Mouse (Mus musculus) central nervous system, embryonic 11.5 days (tissue): ENCODE measurements around the gene Olfr1029. TPM values are rescaled to one million over a fixed set of nuclear protein-coding genes. Genes with fewer than 3 reads are reported as not detected.

Experiments used
- polyA plus RNA-seq: library from polyadenylated mRNA; depleted of rRNA; stranded (reverse); fragments of >200 nt; gene quantifications from 2 replicates; pipeline ENCODE4 v1.2.3, GENCODE M21; 2012; rRNA removed

The Olfr1029 gene
- polyA plus RNA-seq = not detected in 2 replicates

GRCm38 (mm10) chr2:85973595-85973994 lies at the start of gene Olfr1029:
Gene Olfr1029, plus strand, starts transcription at chr2:85973895.

GRCm38 (mm10) chr2:85950137-85950536 lies 23.6 kb upstream of the Olfr1029 start, which contains the start of gene Olfr1028:
Gene Olfr1028, plus strand, starts transcription at chr2:85950437.

GRCm38 (mm10) chr2:85978976-85979375 lies 5.3 kb downstream of the Olfr1029 start, which contains the start of gene Olfr1030:
Gene Olfr1030, plus strand, starts transcription at chr2:85979276.

GRCm38 (mm10) chr2:85990004-85990403 lies 16.3 kb downstream of the Olfr1029 start, which contains the start of gene Olfr1031:
Gene Olfr1031, plus strand, starts transcription at chr2:85990304.

GRCm38 (mm10) chr2:86005240-86005639 lies 31.5 kb downstream of the Olfr1029 start, which contains the start of gene Olfr1032:
Gene Olfr1032, plus strand, starts transcription at chr2:86005540.

GRCm38 (mm10) chr2:86020406-86020805 lies 46.7 kb downstream of the Olfr1029 start, which contains the start of gene Olfr1033:
Gene Olfr1033, plus strand, starts transcription at chr2:86020633.

Other genes with a start within 250 kb of the Olfr1029 start
- gene Olfr1012, start 211.1 kb upstream of the Olfr1029 start, polyA plus RNA-seq = not detected in 2 replicates
- not detected in 2 replicates for gene Olfr1013, start 206.8 kb upstream of the Olfr1029 start, polyA plus RNA-seq
- not detected in 2 replicates for gene Olfr1014, start 201.2 kb upstream of the Olfr1029 start, polyA plus RNA-seq
- not detected in 2 replicates for gene Olfr1015, start 191.9 kb upstream of the Olfr1029 start, polyA plus RNA-seq
- not detected in 2 replicates for gene Olfr1016, start 171.4 kb upstream of the Olfr1029 start, polyA plus RNA-seq
- gene Olfr1018, start 155.4 kb upstream of the Olfr1029 start, polyA plus RNA-seq = not detected in 2 replicates
- gene Olfr1019, start 128.4 kb upstream of the Olfr1029 start, polyA plus RNA-seq = not detected in 2 replicates
- not detected in 2 replicates for gene Olfr1020, start 126.9 kb upstream of the Olfr1029 start, polyA plus RNA-seq
- gene Olfr1022, start 105.3 kb upstream of the Olfr1029 start, polyA plus RNA-seq = not detected in 2 replicates
- not detected in 2 replicates for gene Olfr1023, start 88.3 kb upstream of the Olfr1029 start, polyA plus RNA-seq
- not detected in 2 replicates for gene Olfr1024, start 68.8 kb upstream of the Olfr1029 start, polyA plus RNA-seq
- gene Olfr1025-ps1, start 58.7 kb upstream of the Olfr1029 start, polyA plus RNA-seq = not detected in 2 replicates
- not detected in 2 replicates for gene Olfr1026, start 52.3 kb upstream of the Olfr1029 start, polyA plus RNA-seq
- not detected in 2 replicates for gene Olfr1028, start 23.5 kb upstream of the Olfr1029 start, polyA plus RNA-seq
- gene Olfr1030, start 5.4 kb downstream of the Olfr1029 start, polyA plus RNA-seq = not detected in 2 replicates
- gene Olfr1031, start 16.4 kb downstream of the Olfr1029 start, polyA plus RNA-seq = not detected in 2 replicates
- not detected in 2 replicates for gene Olfr1032, start 31.6 kb downstream of the Olfr1029 start, polyA plus RNA-seq
- 0.06 and 0.14 TPM in 2 replicates for gene Olfr1033, start 46.7 kb downstream of the Olfr1029 start, polyA plus RNA-seq
- 0.05 TPM in 1 of 2 replicates, not detected in the other for gene Olfr1034, start 72.0 kb downstream of the Olfr1029 start, polyA plus RNA-seq
- gene Olfr1036, start 100.1 kb downstream of the Olfr1029 start, polyA plus RNA-seq = not detected in 2 replicates
- gene Olfr1037, start 113.5 kb downstream of the Olfr1029 start, polyA plus RNA-seq = not detected in 2 replicates
- gene Olfr1039, start 162.0 kb downstream of the Olfr1029 start, polyA plus RNA-seq = not detected in 2 replicates
- gene Olfr1040, start 172.8 kb downstream of the Olfr1029 start, polyA plus RNA-seq = not detected in 2 replicates
- gene Olfr1042, start 187.9 kb downstream of the Olfr1029 start, polyA plus RNA-seq = not detected in 2 replicates
- gene Olfr1043, start 193.6 kb downstream of the Olfr1029 start, polyA plus RNA-seq = not detected in 2 replicates
- gene Olfr1044, start 203.9 kb downstream of the Olfr1029 start, polyA plus RNA-seq = not detected in 2 replicates
- gene Olfr52, start 211.8 kb downstream of the Olfr1029 start, polyA plus RNA-seq = not detected in 2 replicates
- gene Olfr1045, start 229.1 kb downstream of the Olfr1029 start, polyA plus RNA-seq = not detected in 2 replicates
- not detected in 2 replicates for gene Olfr1046, start 245.4 kb downstream of the Olfr1029 start, polyA plus RNA-seq